Mouse (Mus musculus) erythroid progenitor cell, adult 5-6 weeks (primary cell): ENCODE data around the gene Golga3. TPM values are rescaled to one million over a fixed set of nuclear protein-coding genes. Genes with fewer than 3 reads are reported as not detected.

Experiments used
- ATAC-seq: replicated peaks from 2 replicates; pipeline ENCODE4 v1.8.0; 2016; ENCODE audit warnings: moderate number of reproducible peaks, mild to moderate bottlenecking, moderate TSS enrichment, inconsistent platforms; ENCODE audit not compliant: poor library complexity, low FRiP score, severe bottlenecking
- total RNA-seq, 2 experiments: library from RNA; stranded (forward) in 1 of 2; stranded (reverse) in 1 of 2; fragments of 150-400 nt in 1 of 2; fragments of 186-747, 209-891 nt in 1 of 2; gene quantifications; 2 replicates each; pipeline versions ENCODE4 v1.2.3 to v1.2.4; 2015 to 2017; ENCODE audit warnings: low replicate concordance in 2 of 2

Gene Golga3
- total RNA-seq (2015; ENCODE audit: low replicate concordance) (3.4 and 6.8 TPM in 2 replicates), total RNA-seq (2017; ENCODE audit: low replicate concordance) (13.3 and 16.2 TPM in 2 replicates)

DNA sequence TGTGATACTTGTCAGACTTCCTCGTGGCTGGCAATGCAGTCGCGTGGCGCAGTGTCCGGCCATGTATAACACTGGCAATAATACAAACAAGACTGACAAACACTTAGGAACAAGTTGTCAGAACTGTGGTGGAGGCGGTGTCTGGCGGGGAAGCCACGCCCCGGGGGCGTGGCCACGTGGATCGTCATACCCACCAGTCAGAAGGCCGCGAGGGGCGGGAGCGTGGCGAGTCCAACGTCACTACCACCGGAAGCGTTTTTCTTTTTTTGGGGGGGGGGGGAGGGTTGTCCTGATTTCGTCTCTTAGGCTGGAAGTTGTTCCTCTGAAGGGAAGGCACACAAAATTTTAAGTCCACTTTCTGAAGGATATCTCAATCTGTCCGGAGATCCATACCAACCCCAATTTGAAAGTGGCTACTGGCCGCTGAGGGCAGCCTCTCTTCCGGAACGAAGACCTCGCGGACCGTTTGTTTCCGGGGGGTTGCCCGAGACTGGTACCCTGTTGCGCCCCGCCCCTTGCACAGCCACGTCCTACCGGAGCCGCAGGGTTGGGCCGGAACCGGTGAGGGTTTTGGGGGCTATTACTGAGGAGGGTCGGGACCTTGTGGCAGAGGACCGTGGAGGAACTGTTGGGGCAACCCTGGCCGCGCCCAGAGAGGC is at the start of gene Golga3:
TSS of gene Golga3 (plus strand) at position 340 of the 659 bp plus-strand sequence.
- peak; percentile 94 for ATAC-seq

DNA sequence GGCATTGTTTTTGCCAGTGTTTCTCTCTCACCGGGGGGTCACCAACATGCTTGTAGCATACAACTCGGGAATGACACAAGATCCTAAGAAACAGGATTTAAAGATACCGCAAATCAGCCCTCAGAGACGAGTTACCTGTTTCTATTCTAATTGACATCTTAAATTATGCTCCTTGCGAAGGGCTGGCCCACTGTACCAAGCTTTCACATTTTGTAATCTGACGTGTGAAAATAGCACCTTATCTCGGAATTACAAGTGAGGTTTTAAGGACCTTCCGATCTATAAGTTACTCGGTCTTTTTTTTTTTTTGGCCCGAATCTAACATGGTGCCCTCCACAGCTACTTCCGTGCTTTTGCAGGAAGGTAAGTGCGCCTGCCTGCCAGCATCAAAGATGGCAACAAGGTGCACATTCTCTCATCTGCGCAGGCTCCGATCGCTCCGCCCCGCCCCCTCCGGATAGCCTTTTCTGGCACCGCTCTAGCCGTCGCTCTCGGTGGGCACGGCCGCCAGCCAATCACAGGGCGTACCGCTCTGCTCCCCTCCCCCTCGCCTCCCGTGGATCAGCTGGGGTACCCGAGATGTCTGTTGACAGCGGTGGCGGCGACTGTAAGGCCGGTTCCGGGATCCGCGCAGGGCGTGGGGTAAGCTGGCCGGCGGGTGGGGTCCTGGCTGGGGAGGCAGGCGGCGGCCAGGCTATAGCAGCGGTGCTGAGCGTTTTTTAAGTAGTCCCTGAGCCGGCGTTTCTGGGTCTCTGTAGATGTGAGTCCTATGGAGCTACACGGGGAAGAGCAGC is 41.0 kb upstream of the Golga3 start, which contains the start of gene Chfr:
TSS of gene Chfr (plus strand) at position 550 of the 794 bp plus-strand sequence.
- ATAC-seq, result peak; percentile 99

DNA sequence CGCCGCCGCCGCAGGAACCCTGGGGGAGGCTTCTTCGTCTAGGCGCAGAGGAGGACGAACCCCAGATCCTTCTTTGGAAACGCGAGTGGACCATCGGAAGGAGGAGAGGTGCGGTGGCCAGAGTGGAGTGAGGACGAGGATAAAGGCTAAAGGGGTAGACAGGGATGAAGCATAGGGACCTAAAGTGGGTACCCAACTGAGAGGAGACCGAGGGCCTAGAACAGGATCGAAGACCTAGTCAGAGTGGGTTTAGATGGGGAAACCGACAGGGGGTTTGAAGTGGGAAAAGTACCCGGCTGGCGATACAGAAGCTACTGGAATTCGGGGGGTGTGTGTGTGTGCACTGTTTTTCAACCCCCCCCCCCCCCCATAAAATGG is 40.4 kb upstream of the Golga3 start:
- ATAC-seq, result no peak

DNA sequence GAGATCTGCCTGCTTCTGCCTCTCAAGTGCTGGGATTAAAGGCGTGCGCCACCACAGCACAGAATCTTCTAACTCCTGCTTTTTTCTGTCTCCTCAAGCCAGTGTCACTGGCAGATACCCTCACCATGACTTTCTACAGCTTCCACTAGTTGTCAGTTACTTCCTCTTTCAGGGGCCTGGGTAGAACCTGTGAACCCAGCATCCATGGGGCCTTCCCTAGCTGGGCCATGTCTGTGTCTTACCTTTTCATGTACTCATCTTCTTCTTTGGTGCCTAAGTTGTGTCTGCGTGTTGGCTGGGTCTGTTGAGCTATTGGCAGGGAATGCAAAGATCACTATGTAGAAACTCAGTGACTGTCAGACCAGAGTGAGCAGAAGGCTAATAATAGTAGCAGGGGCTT is 38.7 kb upstream of the Golga3 start:
- no peak for ATAC-seq

DNA sequence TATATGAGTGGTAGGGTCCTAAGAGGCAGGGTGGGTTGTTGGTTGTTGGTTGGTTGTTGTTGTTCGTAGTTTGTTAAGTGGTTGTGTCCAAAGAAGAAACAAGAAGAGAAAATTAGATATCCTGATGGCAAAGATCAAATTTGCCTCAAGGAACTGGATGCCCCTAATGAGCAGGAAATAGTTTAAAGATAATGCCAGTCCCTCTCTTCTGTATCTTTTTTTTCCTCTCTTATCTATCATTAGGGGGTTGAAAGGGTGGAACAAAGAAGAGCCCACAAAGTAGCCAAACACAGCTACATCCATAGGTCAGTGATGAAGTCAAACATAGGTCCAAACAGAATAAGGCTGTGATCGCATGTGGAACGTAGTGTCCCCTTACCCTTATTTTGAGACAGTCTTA is 37.2 kb upstream of the Golga3 start:
- ATAC-seq, result no peak

DNA sequence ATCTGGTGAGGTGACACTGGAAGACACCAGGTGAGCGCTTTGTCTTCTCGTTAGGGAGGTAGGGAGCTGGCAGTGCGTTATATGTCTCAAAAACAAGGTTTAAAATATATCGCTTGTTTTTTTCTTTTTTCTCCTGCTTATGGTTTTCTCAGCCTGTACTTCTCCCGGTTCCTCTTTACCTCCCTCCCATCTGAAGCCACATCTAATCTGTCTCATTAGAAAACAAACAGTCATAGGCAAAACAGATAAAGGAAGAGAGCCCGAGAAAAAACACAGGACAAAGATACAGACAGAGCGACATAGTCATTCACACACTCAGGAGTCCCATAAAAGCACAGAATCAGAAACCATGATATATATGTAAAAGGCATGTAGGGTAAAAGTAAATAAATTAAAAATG is 36.1 kb upstream of the Golga3 start:
- no peak for ATAC-seq

DNA sequence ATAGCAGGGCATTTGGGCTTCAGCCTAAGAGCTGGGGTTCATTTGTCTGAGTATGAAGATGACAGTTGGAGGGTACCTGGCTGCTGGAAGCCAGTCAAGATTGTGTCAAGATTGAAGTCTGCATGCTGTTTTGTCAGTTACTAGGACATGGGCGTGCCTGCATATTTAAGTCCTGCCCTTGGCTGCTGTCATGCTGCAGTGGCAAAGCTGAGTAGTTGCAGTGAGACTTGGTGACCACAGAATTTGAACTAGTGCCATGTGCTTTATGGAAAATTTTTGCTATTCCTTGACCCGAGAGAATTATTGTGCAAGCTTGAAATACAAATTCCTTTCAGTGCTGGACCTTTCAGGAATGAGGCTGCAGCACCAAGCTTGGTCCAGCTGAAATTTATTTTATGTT is 34.2 kb upstream of the Golga3 start:
- no peak for ATAC-seq

GRCm38 (mm10) chr5:110143007-110143406 is 33.5 kb upstream of the Golga3 start:
- no peak for ATAC-seq

DNA sequence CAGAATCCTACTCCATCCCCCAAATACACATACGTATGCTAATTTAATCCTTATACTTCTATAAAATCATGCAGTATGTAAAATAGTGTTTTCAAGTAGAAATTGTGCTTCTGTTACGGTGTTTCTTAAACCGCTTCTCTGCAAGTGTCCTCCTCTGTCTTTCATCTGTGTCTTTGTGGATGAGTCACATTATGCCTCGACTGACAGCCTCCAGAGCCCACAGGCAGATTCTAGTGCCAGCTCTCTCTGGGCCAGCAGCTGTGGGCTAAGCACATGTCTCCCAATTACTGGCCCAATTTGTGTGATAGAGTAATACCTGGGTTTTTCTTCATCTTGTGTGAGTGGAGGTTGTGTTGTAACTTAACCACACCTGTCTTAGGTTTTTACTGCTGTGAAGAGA is 7.1 kb upstream of the Golga3 start:
- ATAC-seq, result no peak

GRCm38 (mm10) chr5:110177021-110177420 is 520 bp downstream of the Golga3 start:
- peak; percentile 28 for ATAC-seq

DNA sequence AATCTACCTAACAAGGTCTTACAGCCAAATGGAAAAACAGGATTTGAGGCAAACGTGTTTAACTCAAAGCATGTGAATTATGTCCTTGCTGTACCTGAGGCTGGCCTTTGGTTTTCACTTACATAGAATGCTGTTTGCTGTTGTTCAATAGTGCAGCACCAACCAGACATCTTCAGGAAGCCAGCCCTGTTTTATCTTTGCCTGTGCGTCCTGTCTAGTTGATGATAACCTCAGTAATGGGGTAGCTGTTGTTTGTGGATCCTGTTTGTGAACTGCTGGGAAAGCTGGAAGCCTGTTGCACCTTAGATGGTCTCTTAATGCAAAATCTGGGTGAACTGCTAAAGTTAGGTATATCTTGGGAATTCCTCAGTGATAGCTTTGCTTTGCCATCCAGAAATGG is 2.1 kb downstream of the Golga3 start:
- ATAC-seq, result no peak

DNA sequence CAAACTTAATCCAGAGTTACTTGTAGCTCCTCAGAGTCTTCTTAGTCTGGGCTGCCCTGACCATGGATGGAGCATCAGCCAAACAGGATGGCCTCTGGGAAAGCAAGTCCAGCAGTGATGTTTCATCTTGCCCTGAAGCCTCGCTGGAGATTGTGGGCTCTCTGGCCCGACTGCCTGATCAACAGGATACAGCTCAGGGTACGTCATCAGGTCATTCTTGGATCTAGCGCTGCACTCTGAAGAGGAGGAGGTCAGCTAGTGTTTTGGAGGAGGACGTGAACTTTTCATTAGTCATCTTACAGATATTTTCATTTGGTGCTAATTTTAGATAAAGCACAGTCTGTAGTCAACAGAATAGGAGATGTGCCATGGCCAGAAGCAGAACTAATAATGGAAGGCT is 5.2 kb downstream of the Golga3 start:
- no peak for ATAC-seq

DNA sequence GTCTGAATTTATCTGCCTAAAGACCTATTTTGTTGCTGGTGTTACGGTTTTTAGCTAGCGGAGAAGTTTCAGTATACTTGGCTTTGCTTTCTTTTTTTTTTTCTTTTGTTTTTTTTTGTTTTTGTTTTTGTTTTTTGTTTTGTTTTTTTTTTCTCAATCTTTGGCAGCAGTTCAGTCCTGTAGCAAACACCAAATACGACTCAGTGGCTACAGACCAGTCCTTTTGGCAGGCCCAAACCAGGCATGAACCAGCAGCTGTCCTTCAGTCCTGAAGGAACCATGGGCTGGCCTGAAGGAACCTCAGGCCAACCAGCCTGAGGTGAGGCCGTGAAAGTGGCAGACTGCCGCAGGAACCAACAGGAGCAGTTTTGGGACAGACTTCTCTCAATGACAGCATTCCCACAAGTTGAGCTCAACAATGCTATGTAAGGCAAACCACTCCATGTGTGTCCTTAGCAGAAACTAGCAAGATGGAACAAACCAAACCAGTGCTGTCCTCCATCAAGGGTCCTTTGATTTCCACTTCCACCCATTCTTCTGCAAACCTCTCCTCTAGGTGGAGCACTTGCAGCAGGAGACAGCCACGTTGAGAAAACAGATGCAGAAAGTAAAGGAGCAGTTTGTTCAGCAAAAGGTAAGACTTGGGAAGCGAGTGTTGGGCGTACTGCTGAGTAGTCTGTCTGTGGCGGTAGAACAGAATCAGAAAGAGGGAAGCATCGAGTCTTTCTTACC is 26.8 kb downstream of the Golga3 start:
- no peak for ATAC-seq

DNA sequence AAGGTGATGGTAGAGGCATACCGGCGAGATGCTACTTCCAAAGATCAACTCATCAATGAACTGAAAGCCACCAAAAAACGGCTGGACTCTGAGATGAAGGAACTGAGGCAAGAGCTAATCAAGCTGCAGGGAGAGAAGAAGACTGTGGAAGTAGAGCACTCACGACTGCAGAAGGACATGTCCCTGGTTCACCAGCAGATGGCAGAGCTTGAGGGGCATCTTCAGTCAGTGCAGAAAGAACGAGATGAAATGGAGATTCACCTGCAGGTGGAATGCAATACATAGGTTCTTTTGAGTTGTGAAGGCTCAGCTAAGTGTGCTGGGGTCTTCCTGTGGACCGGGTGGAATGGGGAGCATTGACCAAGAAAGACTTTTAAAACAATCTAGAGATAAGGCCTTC is 28.3 kb downstream of the Golga3 start:
- 0 out of 2 replicates have a peak, but pooled peaks have one; percentile 54 for ATAC-seq

- no peak for ATAC-seq
These were observed 34.8 kb downstream of the Golga3 start for GRCm38 (mm10) chr5:110211312-110211711.

DNA sequence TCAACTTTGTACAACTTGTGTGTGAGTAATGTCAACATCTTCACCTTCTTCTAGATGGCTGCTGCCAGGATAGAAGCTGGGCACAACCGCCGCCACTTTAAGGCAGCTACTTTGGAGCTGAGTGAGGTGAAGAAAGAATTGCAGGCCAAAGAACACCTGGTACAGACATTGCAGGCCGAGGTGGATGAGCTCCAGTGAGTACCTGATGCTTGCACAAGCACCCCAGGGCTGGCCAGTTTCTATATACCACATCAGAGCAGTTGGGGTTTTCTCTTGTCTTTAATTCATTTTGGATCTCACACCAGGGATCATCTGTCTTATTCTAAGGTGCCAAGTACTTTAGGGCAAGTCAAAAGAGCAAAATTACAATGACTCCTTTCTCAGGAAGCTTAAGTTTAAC is 40.3 kb downstream of the Golga3 start:
- no peak for ATAC-seq

- ATAC-seq, result no peak
These were observed 43.8 kb downstream of the Golga3 start for GRCm38 (mm10) chr5:110220331-110220730.

DNA sequence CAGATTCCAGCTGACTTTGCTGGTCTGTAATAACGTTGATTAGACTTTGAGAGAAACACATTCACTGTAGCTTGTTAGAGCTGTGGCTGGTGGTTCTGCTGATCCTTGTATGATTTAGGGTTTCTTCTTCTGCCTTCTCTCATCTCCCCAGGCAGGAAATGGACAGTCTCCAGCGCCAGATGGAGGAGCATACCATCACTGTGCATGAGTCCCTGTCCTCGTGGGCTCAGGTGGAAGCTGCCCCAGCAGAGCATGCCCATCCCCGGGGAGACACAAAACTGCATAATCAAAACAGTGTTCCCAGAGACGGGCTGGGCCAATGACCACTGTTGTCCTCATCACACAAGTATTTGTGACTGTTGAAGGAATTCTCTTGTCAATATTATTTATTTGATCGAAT is 46.3 kb downstream of the Golga3 start:
- no peak for ATAC-seq

GRCm38 (mm10) chr5:110225056-110225455 is 48.6 kb downstream of the Golga3 start:
- no peak for ATAC-seq

GRCm38 (mm10) chr5:110227336-110227883 is 50.9 kb downstream of the Golga3 start:
- ATAC-seq, result no peak
